Mouse (Mus musculus): ENCODE measurements at regions not wholly inside any gene's neighbourhood (a gene's known extent, or its start where the extent isn't known, plus 50 kb on each side); places are given as distances from the start of the nearest gene placed in this dataset.

DNA sequence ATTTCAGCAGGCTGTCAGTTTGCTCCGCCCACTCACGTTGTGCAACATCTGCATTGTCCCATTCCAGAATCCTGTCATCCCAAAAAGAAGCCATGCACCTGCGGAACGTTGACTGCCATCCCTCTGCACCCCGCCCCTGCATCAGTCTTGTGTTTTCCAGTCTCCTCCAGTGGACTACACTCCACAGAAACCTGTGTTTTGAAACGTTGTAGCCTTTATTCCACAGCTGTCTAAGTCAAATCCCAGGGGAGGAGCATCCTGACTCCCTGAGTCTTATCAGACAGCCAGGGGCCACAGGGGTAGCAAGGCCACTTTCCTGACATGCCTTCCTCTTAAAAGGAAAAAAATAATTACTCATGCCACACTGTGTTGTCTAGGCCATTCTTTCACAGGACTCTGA lies 251.5 kb upstream of the Dio3 start:
- DNase-seq (ENCODE audit: low spot score in 2 of 2), result no peak

DNA sequence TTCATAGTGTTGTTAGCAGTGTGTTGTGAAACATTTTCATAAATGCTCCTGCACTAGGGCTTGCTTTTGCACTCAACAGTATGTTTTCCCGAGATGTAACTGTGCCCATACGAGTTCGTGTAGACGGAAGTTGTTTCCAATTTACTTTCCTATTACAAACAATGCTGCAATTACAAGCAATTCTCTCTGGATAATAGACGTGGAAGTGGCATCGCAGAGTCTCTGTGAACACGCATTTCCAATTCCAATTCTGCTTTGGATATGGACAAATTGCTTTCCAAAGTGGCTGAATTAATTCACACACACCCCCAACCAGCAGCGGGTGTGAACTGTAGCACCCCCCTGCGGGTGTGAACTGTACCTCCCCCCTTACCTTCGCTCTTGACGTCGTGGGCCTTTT lies 250.9 kb upstream of the Dio3 start:
- DNase-seq (ENCODE audit: low spot score in 2 of 2), result no peak

DNA sequence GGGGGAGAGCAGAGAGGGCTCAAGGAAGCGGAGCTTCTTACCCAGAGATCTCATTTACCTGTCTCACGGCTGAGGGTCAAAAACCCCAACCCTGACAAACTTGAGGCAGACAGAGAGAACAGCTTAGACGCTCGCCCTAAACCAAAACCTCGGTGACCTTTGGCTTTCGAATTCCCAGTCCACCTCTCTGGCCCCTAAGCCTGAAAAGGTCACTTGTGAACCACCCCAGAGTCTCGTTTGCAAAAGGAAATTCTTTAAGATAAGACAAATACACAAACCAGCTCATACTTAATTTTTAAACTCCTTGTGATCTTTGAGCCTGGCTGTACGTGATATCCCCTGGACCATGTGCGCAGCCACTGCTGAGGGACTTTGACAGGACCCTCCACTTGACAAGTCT lies 250.2 kb upstream of the Dio3 start:
- DNase-seq (ENCODE audit: low spot score in 2 of 2), result no peak

DNA sequence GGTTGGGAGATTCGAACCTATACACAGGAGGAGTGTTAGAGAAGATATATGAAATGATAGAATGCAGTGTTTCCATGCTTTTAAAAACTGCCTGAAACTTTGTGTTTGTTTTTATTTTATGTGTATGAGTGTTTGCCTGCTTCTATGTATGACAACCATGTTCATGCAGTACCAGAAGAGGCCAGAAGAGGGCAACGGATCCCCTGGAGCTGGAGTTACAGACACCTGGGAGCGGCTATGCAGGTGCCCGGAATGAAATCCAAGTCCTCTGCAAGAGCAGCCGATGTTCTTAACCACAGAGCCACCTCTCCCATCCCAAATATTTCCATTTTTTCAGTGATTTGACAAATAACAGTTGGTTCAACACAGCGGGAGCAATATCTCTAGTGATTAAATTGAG lies 247.5 kb upstream of the Dio3 start:
- peak; percentile 7 to 31 for DNase-seq (ENCODE audit: low spot score in 2 of 2)

DNA sequence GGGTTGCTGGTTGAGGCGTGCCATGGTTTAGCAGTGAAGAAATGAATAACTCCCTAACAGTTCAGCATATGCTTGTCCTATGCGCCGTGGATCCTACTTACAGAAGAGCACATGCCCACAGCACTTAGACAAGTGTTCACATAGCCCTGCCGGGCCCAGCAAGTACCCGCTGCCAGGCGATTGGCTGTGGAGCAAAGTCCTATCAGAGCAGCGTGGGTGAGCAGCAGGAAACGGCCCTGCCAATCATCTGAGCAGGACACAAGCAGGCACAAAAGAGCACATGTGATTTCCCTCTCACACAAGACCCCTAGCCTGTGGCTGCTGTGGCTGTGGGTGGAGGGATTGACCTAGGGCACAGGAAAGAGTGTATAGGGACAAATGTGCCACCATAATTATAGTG lies 243.7 kb upstream of the Dio3 start:
- DNase-seq (ENCODE audit: low spot score in 2 of 2), result no peak

DNA sequence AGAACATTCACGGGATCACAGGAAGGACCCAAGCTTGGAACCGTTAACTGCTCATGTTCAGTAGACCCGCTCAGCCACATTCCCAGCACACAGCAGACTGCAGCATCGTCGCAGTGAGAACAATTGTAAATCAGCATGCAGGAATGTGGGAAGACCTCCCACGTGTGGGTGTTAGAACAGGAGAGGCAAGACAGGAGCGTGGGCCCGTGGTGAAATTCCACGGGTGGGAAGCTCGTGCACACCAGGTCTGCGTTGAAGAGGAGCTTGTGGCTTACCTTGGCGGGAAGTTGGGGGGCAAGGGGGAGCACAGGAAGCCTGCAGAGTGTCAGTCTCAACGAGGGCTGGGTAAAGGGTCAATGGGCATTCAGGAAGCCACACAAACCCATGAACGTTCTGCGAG lies 238.2 kb upstream of the Dio3 start:
- no peak for DNase-seq (ENCODE audit: low spot score in 2 of 2)

DNA sequence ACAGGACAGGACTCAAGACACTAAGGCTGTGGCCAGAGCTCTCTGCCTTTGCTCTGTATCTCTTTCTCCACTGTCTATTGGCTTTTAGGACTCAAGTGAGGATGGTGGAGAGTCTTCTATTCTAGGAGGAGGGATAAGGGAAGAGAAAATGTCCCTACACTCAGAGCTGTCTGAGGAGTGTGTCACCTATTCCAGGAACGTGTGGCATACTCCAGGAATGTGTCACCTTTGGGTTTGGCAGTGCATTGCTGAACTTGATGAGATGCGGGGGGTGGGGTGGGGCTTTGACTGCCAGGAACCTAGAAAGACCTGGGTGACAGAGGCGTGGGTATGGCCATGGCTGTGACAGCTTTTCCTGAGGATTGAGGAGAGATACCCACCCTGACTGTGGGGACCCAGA lies 237.1 kb upstream of the Dio3 start:
- no peak for DNase-seq (ENCODE audit: low spot score in 2 of 2)

DNA sequence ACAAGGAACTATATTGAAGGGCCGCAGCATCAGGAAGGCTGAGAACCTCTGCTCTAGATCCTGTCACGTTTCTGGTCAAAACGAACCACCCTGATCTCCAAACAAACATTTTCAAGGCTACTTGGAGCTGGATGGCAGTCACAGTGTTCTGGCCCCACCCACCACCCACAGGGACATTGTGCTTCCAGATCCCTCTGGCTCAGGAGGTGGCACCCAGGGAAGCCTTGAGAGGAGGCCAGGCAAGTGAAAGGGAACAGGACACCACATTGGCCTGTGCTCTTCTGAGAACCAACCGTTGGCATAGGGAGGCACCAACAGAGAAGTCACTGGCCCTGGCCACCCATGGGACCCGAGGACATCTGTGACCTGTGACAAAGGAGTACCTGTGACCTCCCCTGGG lies 234.6 kb upstream of the Dio3 start:
- DNase-seq (ENCODE audit: low spot score in 2 of 2), result no peak

DNA sequence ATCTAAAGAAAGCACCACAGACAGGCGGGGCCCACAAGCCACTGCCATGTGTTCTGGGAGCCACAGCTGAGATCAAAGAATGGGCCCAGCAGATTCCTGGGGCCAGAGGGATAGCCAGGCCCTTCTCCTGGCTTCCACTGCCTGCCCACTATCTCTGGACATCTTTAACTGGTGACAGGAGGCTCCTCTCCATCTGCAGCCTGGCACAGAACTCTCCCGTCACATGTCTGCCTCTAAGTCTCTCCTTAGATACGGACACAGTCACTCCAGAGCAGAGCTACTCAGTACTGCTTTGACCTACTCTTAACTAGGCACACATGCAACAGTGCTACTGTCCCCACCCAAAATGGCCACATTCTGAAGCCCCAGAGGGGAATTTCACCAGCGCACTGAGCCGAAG lies 234.1 kb upstream of the Dio3 start:
- no peak for DNase-seq (ENCODE audit: low spot score in 2 of 2)

DNA sequence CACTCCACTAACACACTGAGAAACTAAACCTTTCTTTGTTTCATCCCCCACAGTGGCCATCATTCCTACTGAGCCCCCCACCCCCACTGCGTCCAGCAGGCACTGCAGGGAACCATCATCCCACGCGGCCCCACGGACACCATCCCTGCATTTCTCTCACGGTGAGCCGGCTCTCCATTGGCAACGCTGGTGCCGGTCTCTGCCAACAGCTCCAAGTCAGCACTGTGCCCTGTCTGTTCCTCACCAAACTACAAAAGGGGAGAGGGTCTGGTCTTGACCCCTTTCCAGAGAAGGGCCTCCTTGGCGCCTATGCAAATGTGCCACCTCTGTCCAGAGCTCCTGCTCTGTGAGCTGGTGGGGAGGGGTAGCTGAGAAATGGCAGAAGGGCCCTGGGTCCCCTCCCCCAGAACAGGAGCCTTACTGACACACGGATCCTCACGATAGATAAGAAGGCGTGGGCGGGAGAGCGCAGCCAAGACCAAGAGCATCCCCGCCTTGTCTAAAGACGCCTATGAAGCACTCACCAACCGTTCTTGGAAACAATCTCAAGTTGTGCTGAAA lies 233.0 kb upstream of the Dio3 start:
- no peak for DNase-seq (ENCODE audit: low spot score in 2 of 2)

DNA sequence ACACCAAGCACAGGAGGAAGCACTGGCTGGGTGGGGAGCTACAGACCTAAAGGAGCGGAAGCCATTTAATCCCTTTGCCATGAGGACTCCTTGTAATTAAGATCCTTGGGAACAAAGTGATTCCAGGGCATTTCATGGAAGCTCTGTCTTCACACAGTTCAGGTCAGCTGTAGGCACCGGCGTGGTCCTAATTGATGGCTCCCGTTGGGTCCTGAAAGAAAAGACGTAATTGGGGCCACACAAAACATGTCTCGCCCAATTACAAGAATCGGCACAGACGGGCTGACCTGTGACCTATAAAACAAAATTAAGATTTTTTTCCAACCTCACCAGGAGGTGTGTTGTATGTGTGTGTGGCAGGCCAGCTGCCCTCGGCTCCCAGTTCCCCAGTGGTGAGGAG lies 232.3 kb upstream of the Dio3 start:
- no peak for DNase-seq (ENCODE audit: low spot score in 2 of 2)

DNA sequence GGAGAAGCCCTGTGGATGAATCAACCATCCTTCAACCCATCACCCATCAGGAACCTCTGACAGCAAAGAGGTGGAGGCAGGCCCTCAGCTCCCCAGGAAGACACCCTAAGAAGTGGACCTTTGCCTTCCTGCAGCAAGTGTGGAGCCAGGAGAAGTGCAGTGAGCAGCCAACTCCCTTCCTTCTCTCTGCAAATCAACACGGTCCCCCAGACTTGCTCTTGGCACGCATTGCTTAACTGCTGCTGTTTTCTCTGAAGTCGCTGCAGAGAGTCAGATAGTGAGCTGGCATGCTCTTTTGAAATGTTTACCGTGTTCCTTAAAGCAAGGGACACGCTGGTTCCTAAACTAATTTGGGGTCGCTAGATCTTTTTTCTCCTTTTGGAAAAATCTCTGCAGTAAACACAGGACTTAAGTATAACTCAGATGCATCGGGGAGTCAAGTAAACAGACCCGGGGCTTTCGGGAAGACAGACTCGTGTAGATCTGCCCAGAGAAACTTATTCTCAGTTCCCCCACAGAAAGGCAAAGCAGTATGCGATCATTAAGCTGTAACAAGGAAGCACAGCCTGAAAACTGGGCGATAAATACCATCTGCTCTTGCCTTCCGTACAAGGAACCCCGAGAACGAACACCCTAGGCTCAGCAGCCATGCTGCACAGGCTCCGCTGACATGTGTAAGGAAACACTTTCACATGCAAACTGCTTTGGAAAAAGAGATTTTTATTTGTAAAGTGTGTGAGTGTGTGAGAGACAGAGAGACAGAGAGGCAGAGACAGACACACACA lies 231.2 kb upstream of the Dio3 start:
- DNase-seq (ENCODE audit: low spot score in 2 of 2), result no peak

DNA sequence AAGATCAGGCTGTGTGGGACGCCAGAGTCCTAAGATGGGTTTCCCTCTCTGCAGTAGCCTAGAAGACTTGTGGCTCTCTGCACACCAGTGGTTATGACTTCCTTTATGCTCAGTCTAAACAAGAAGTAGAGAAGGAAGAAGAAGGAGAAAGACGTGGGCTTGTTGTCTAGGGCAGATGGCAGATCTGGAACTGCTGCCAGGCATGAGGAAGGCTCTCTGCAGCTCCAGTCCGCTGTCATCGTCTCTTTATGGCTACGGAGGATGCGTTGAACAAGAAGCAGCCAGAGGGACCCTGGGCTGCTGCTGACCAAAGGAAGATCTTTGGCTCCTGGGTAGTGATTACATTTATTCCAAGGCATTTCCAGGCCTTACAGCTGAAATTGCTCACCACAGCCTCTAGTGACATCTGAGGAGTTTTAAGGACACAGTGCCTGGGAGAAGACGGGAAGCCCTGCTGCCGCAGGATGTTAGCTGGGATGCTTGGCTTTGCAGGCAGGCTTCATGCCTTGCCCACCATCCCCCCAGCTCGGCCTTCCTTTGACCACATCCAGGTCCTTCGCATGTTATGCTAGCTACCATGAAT lies 229.6 kb upstream of the Dio3 start:
- no peak for DNase-seq (ENCODE audit: low spot score in 2 of 2)

DNA sequence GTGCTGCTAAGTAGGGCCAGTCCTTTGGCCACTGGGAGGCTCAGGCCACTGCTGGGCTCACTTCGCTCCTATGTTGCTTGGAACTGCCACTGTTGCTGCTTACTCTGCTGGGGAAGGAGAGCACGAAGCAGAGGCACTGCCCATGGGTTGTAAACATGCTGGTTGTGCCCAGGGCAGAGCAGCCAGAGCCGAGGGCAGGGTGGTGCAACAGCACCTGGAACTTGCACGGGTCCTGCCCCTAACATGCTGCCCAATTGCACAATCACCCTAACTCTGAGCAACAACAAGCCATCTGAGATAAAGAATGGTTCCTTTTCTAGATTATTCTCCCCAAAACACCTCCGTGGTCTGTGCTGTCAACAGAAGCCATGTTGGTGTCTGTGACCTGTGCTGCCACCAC lies 219.5 kb upstream of the Dio3 start:
- DNase-seq (ENCODE audit: low spot score in 2 of 2), result no peak

DNA sequence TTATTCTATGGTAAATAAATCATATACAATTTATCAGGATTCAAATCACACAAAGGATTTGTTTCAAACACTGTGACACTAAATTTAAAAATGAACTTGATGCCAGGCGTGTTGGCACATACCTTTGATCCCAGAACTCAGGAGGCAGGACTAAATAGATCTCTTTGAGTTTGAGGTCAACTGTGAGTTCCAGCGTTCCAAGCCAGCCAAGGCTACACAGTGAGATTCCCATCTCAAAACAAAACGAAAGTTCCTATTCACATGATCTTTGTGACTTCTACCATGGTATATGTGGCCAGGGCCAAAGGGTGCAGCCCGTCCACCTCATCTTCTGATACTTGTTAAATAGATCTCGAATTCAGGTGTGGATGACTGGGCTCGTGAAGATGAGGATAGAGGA lies 216.9 kb upstream of the Dio3 start:
- no peak for DNase-seq (ENCODE audit: low spot score in 2 of 2)

DNA sequence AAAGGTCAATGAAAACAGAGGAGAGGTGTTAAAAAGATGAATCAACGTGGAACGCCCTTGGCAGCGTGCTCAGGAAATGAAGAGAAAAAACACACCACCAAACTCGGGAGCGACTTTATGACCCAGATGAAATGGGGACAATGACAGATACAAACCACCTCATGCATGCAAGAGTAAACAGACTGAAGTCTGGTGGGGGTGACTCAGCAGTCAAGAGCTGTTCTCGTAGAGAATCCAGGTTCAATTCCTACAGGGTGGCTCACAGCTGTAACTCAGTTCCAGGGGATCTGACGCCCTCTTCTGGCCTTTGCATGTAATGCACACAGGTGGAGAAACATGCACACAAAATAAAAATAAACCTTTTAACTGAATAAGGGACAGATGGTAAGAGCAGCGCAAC lies 215.9 kb upstream of the Dio3 start:
- no peak for DNase-seq (ENCODE audit: low spot score in 2 of 2)

DNA sequence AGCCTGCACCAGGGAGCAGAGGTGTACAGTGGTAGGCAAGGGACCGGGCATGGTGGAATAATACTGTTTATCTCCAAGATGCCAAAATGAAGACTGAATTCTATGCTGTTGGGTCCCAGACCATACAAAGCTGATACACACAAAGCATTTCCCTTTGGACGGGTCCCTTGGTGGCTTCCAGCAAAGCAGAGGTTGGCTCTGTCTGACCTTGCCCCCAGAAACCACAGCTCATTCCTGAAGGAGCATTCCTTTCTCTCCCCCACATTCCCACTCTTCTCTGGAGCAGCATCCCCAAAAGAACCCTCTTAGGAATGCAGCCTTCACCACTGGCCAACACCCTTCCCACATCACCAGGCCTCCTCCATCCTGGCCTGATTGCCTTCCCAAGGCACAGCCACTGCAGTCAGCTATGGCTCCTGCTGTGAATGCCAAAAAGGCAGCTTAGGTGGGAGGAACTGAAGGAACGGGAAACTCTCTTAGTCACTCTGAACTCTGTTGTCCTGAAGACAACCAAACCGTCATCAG lies 212.4 kb upstream of the Dio3 start:
- DNase-seq (ENCODE audit: low spot score in 2 of 2), result no peak

DNA sequence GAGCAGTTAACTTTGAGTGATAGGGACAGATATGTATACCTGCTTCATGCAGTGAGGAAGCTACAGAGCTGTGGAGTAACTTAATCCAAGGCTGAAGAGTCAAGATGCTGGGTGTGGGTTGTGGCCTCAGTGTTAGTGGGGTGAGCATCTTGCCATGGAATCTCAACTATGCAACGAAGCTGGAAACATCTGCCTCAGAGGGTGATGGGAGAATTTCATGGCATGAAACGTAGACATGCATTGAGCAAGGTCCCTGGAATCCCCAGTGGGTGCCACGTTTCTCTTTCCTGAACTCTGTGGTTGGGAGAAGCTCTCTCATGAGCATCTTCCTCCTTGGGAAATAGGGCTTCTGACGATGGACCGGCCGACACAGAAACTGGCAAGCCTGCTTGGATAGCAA lies 208.4 kb upstream of the Dio3 start:
- no peak for DNase-seq (ENCODE audit: low spot score in 2 of 2)

DNA sequence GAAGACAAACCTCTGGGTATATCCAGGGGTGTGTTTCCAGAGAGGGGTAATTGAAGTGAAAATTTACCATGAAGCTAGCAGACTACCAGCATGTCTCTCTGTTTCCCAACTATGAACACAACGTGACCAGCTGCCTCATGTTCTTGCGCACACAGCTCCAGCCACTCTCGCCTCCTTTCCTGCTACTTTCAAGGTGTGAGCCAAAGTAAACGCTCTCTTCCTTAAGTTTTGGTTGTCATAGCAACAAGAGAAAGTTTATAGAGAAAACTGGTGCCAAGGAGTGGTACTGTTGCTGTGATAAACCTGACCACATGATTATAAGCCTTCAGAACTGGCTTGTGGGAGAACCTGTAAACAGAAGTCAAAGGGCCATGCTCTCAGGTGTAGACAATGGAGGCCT lies 207.0 kb upstream of the Dio3 start:
- no peak for DNase-seq (ENCODE audit: low spot score in 2 of 2)

DNA sequence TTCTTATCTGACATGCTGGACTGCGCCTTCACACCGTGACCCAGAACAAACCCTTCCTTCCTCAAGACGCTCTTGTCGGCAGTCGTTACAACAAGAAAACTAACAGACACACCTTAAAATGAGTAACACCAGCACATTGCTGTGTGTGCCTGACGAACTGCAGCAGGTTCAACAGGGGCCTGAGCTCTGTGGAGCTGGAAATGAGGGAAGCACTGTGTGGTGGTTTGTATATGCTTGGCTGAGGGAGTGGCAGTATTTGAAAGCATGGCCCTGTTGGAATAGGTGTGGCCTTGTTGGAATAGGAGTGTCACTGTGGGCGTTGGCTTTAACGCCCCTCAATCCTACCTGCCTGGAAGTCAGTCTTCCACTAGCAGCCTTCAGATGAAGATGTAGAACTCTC lies 203.9 kb upstream of the Dio3 start:
- no peak for DNase-seq (ENCODE audit: low spot score in 2 of 2)

DNA sequence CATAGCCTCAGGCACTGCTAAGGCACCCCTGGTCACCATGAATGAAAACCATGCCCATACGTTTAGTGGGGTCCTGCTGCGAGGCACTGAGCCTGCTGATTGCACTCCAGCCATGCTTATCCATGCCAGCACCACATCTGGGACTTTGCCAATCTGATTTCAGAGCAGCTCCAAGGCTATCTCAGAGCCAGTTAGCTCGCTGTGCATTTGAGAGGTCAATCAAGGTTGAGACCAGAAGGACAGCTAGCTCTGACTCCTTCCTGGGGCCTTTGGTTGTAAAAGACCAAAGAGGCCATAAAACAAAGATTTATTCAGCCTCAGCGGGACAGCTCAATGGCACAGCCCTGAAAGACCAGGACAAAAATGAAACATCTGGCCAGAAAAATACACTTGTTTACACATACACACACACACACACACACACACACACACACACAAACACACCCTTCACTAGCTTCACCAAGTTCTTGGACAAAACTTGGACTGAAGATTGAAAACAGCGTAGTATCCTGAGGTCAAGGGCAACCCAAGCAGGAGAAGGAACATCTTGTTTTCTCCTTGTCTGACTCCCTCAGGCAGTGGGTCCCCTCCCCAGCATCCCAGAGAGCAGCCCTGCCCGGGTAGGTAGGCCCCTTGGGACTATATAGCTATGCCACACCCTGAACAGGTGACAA lies 201.5 kb upstream of the Dio3 start:
- DNase-seq (ENCODE audit: low spot score in 2 of 2), result no peak

DNA sequence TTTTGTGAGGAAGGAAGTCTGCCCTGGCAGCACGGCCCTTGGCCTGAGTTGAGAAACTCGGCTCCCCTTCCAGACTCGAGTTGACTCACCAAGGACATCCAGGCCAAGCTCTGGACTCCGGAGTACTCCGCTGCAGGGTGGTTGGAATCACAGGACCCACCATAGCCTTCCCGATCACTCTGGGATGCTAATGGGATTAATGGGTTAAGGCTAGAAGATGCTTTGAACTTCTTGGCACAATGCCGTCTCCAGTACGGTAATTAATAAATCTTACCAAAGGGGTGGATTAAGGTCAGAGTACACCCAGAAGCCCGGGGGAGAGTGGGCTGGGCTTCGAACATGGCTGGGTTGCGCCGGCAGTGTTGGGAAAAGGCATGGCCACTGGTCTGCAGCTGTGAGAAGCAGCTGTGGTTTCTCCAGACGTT lies 200.8 kb upstream of the Dio3 start:
- no peak for DNase-seq (ENCODE audit: low spot score in 2 of 2)

All from spleen, postnatal 10 days (tissue).